Mouse (Mus musculus) layer of hippocampus, postnatal 14 days (tissue): ENCODE measurements around the gene Fat1. TPM values are rescaled to one million over a fixed set of nuclear protein-coding genes. Genes with fewer than 3 reads are reported as not detected.

Experiments
- DNase-seq, 2 experiments: peaks; one replicate each; pipeline ENCODE4 v3.0.0; 2021 to 2022; ENCODE audit warnings: low spot score in 2 of 2, mixed read lengths in 1 of 2
- total RNA-seq, 2 experiments: library from RNA; stranded (reverse); gene quantifications; 2 replicates each; pipeline ENCODE4 v1.2.3; 2021

Gene Fat1
- total RNA-seq, 2 experiments from 2014 or later: 34.5 TPM

DNA sequence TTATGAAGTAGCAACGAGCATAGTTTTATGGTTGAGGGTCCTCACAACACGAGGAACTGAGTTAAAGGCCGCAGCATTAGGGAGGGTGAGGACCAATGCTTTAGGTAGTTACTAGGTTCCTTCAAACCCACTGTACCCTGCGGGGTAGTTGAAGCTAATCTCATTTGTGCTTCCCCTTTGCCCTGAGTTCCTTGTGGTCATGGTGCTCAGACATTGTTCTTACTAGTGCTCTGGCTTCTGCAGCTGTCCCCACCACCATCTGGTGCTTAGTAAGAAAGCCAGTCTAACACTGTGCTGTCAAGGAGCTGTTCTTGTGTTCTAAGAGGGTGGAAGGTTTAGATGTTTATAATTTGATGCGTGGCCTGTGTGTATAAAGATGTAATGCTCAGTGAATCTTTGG lies 25.7 kb downstream of the Fat1 start:
- DNase-seq: no peak

DNA sequence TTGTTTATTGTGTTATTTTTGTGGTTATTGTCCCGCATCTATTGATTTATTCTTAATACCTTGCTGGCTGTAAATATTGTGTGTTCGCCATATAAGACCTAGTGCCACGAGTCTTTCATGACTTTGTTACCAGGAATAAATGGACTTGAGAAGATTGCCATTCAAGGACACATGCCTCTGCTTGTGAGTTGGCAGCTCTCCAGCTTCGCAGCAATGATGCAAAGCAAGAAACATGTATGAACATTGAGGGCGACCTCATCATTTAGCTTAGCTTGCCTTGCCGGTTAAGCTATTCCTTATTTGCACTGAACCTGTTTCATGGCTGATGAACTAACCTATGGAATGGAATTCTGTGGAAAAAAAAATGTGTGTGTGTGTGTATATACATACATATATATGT lies 26.2 kb downstream of the Fat1 start:
- DNase-seq: no peak

DNA sequence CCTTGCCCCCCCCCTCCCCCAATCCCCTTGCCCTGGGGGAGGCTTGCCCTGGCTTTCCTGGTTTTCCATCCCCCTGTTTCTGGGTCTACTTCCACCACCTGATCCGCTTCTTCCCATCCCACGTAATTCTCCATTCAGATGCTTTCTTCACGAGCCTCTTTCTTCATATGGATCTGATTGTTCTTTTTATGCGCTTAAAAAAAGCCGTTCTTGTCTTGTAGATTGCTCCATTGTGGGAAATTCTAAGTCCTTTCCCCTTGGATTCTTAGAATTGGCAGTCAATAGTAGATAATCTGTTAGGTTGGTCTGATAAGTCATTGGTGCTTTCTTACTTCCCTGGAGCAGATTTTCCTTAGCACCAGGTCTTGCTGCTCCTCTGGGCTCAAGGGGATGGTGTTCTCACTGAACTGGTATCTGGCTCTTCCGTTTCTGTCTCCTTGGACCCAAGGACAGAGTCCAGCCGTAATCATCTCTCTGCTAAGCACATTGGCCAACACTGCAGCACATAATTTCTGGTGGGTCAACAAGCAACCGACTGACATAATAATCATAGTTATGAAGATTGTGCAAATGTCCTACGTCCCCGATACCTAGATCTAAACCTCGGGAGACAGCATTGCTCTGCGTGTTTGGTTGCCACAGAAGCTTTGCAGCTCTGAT lies 27.5 kb downstream of the Fat1 start:
- no peak for DNase-seq

DNA sequence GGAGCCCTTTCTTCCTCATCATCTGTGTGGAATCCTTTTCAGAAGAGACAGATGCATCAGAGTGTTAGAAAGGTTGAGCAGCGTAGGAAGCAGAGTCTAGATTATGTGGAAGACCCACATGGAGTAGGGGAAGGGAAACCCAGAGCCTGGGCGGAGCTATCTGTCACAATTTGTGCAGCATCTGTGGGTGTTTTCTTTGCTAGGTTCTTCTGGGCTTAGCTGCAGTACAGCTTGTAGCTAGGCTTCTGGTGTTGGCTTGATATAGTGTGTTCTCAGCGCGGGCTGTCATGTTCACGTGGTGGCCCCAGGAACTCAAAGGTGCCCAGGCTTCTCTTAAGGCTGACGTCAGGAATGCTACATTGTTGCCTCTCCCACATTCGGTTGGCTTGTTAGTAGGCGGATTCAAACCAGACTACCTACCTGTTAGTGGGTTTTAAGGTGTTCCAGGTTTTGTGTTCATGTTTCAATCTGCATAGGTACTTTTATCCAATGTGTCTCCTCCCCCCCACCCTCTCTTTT lies 32.3 kb downstream of the Fat1 start:
- DNase-seq: no peak

DNA sequence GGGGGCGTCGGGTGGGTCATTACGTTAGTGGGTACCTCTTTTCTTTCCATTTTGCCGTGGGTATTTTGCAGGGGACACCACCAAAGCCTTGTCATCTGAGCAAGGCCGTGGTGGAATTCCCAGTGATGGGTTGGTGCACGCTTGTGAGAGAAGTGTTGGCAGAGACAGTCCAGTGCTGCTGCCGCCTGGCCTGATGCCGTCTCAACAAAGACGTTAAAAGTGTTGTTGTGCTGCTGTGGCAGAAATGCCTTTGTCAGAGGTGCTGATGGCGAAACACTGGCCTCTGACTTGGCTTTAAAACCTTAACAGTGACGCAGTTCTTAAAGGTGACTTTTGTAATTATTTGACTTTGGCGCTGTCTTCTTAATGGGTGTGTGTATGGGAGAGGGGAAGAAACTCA lies 34.8 kb downstream of the Fat1 start:
- no peak for DNase-seq

DNA sequence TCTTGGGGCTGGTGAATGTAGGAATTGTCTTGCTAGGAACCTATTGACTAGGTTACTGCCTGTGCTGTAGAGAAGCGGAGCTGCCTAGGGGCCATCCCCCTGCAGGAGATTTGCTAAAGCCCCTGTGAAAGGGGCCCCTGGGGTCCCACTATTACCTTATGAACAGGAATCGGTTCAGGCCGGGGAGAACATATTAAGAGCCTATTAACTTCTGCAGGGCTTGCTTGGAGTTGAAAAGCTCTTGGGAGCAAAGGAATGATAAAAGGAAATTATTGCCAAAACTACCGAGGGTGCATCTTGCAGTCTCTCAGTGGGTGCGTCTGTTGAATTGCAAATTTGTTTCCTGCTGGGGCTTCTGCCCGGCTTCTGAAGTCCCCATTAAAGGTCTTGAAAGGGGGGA lies 36.1 kb downstream of the Fat1 start:
- no peak for DNase-seq

DNA sequence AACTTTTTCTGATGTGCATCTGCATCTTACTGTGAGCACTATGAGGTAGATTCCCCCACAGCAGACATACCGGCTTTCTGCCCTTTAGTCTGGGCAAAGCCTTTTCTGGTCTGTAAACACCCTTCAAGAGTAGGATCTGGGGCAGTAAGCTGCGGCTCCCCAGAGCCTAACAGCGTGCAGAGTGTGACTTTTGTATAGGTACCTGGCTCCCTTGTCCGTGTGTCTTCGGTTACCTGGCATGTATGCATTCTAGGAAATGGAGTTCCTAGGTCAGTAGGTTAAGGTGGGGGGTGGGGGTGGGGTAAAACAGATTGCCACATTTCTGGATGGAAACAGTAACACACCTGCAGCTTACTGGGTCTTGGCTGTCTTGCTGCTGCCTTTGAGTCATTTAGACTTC lies 36.7 kb downstream of the Fat1 start:
- no peak for DNase-seq

DNA sequence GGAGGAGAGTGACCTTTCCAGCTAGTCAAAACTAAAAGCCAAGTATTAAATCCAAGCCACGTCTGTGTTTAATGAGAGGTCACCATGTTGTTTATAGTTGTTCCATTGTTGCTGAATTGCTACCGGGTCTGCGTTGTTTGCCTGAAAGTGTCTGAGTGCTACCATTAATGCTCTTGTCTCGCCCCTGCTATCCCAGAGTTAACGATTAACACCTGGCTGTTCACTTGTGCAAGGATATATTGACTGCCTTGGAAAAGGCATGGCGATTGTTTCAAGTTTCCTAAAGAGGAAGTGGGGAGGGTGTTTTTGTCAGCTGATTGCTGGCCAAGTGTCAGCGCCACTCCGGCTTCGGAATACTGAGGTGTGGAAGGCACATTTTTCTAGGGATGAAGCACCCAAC lies 39.9 kb downstream of the Fat1 start:
- no peak for DNase-seq

DNA sequence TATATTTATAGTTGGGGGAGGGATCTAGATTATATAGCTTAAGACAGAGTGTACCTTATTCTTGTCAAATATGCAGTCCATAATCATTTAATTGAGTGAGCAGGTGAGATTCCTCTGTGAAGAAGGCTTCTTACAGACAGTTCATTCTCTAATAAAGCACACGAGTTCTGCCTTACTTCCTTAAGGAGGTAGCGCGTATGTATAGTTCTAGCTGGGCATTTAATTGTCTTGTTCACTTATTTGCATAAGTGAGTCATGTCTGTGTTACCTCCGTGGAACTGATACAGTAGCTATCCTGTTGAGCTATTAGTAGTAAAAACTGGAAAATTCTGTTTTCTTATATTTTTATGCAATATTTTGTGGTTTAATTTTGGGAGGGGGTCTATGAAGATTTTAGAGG lies 40.4 kb downstream of the Fat1 start:
- no peak for DNase-seq

DNA sequence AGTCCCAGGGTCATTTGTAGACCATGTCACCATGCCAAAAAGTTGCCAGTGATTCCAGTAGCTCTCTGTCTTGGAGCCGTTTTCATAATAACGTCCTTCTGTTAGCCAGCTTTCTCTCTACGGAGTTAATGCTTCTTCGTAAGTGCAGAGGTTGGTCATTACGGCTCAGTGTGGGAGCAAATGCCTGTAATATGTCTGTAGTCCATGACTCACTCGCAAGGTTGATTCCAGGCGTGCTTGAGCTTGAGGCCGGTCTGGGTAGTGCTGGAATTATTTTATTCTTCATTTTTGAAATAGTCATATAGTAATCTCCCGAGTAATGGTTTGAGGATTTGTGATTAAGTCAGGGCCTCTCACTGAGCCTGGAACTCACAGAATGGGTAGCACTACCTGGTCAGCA lies 43.4 kb downstream of the Fat1 start:
- no peak for DNase-seq

DNA sequence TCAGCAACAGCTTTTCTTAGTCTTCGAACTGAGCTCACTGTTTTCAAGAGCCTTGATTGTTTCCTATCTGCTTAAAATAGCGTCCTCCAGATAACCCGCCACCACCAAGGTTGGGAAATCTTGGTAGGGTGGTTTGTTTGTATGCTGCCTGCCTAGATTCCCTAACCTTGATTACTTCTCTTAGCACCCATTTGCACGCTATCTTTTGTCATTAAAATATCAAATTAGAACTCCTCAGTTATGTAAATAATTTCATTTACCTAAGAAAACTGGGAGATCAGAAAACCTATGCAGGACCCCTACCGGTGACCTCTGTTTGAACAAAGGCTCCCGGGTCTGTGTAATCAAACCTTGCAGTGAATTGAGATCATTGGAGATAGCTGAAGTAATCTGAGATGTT lies 44.0 kb downstream of the Fat1 start:
- DNase-seq: no peak

DNA sequence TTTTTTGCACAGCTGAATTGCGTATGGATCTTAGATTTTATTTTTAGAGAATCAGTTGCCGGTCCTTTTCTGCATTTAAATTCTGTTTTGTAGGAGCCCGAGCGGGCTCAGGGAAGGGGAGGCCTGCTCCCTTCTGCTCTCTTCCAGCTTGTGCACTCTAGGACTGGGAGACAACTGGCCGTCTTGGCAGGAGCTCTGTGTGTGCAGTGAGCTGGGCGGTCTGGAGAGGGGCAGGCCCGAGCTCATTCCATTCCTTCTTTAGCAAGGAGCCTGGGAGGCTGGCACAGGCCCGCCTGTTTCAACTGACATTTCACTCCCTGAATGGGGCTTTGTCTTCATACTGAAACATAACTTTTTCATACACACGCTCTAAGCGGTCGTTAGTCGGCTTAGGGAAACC lies 44.8 kb downstream of the Fat1 start:
- DNase-seq: peak; percentile 33 to 61

DNA sequence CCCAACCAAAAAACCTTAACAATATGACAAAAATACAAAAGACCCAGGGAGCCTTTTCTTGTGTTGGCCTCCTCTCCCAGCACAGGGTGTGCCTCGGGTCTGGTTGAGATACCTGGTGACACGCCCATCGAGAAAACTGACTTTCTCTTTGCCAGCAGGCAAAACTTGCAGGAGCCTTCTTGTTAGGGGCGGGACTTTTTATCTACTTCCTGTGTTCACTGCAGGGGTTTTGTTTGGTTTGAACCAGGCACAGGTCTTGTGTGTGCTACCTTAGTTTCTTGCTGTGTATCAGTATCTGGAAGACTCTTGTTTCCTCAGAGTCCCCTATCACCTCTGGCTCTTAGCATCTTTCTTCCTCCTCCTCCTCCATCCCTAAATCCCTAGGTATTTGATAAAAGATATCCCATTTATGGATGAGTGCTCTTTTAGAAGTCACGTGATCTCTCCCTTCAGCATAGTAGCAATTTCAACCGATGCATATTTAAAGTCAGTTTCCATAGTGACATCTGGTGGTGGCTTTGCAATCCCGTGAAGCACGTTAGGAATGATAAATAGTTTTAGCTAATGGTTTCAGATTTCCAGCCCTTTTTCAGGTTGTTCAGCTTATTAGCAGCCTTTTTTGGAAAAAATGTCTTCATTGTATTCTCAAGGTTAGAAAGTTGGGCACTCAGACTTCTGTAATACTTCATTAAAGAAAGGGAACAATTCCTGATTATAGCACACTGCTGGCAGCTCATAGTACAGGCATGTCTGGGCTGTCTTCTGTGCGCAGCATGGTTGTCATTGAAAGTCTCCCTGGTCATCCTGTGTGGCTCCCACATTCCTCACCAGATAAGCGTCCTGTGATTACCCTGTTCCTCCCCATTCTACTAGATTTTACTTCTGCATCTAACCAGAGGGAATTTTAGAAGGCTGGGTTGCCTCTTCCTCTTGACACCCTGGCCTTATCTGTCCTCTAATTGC lies 50.4 kb downstream of the Fat1 start:
- DNase-seq: peak in 1 of 2 experiments; percentile 56

DNA sequence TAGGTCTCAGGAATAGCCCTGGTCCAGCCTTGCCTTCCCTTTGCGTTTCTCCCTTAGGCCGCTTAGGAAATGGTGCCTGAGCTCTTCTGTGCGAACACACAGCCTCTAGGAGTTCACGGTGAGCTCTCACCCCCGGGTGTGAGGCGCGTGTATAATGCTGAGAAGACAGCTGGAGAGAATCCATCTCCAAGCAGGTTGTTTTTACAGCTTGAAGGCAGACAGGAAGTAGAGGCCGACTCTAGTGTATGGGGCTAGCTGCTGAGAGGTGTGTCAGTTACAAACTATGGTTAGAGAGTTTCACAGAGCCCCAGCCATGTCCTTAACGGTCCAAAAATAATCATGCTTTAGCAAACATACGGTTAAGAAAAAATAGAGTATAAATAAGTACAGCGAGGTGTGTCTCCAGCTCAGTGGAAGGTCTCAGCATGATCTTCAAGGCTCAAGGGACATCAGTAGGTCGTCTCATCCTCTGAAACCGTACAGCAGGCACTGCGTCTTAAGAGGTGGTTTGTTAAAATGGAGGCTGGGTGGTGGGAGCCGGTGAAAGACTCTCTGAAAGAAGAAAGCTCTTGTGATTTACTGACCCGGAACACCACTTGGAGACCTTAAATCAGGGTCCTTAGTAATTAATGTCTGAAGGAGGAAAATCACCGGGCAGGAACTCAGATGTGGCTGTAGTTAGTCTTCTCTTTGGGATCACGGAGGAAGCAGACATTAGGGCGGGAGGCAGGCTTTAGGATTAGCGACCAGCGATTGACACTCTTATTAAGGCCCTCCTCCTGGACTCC lies 56.6 kb downstream of the Fat1 start:
- no peak for DNase-seq

DNA sequence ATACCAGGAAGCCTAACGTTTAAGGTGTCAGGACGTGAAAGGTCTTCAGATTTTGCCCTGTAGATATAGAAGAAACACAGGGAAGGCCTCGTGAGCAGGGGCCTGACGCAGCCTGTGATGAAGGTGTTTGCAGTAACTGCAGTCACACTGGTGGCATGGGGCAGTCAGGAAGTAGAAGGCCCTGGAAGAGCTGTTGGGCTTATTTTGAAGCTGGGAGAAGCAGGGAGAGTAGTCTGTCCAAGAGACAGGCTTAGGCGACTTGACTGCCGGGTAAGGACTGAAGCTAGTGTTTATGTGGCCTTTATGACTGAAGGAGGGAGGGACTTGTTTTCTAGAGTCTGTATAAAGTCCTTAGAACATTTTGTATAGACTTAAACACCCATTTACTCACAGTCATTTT lies 57.4 kb downstream of the Fat1 start:
- no peak for DNase-seq

DNA sequence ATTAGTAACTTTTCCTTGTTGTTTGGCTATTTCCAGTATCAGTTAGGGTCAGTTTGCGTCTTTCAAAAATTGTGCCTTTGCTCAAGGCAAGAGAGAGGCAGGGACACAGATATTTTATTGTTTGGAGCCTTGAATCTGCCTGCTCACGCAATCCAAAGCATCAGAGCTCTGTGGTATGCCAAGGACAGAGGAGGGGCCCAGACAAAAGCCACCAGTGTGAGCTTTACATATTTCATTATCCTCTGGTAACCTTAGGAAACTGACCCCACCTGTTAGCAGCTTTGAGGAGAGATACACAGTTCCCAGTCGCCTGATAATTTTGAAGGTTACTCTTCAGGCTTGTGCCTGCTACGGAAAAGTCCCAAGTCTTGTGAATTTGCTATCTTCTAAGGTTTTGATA lies 58.1 kb downstream of the Fat1 start:
- DNase-seq: no peak

DNA sequence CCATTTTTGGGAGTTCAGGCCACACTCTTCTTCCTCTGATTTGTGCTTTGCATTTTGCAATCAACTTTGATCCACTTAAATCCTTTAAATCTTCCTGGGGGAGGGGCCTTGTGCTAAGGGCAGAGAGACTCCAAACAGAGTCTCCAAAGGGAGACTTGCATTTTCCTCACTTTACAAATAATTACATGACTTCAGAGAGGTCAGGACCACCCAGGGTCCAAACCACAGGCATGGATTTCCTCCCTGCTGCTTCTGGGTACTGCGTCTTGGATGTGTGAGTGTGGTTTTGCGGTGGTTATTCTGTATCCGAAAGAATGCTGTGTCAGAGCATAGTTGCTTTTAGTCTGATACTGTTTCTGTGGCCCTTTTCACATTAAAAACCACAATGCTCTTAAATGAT lies 61.2 kb downstream of the Fat1 start:
- DNase-seq: no peak

DNA sequence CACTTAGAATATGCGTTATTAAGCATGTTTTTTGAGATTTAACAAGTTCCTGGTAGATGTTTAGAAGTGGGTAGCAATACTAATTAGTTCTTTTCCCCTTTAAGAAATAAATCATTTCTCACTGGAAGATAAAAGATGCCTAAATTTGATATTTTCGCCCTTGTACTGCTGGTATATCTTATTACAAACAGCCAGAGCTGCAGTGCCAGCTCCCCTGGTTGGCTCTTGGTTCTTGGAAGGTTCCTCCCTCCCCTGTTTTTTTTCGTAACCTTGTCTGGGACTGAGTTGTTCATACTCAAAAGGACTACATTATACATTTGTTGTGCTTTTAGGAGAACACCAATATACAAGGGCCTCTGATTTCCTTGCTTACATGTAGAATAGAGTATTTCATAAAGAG lies 62.1 kb downstream of the Fat1 start:
- DNase-seq: no peak

DNA sequence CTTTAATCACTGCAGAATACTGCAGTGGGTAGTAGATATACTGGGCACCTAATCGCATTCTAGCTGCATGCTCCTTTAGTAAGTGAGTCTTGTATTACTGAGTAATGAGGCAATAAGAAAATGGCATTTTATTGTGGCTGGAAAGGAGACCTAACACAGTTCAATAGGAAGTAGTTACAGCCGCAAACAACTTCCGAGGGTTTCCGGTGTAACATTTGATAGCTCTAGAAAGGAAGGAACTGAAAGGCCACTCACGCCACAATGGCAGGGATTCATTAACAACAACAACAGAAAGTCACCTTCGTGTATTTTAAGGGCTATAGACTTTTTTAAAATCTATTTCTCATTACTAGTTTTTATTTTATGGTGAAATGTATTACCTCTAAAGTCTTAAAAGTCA lies 62.6 kb downstream of the Fat1 start:
- DNase-seq: no peak

DNA sequence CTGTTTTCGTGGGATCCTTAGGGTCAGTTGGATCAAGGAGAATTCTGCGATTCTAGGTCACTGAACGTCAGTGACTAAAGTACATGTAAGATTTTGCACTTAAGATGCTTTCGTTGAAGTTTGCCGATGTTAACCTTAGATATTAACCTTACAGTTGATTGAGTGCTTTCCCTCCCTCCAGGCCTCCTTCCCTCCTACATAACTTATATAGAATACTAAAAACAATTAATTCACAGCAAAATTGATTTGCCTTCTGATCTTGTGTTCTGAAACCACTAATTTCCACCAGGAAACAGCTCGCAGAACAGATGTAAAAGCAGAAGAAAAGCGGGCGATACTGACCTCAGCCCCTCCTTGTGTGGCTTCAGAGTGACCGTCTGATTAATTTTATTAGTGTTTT lies 63.0 kb downstream of the Fat1 start:
- DNase-seq: no peak

DNA sequence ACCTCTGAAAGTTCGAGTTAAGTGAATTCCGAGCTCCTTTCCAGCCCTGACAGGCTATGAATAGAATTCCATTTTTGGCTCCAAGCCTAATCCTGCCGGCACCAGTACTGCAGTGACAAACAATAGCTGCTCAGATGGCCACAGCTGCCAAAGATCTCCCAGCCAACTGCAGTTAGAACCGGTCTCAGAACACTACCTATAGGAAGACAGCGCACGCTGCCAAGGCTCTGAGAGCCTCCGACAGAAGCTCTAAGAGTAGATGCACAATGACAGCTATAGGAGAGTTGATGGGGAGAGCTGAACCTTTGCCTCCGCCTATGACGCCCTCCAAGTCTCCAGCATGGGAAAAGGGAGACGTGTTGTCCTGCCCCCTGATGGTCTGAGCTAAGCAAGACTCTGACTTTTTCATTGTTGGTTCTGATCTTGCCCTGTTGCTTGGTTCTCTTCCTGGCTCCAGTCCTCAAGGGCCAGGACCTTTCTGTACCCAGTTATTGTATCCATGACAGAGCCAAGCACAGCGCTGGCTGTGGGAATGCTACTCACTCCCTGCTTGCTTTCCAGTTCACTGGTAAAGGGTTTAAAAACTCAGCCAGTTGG lies 63.5 kb downstream of the Fat1 start:
- peak; percentile 53 to 69 for DNase-seq
